Mouse (Mus musculus) kidney, embryonic 14.5 days (tissue): ENCODE measurements around the gene Sirt3. TPM values are rescaled to one million over a fixed set of nuclear protein-coding genes. Genes with fewer than 3 reads are reported as not detected.

Experiments
- polyA plus RNA-seq: library from polyadenylated mRNA; unstranded; fragments of >200 nt; fragmentation: Nextera tagmentation; extraction: Ambion mirVana; gene quantifications from 2 replicates; pipeline ENCODE4 v1.2.1, GENCODE M21; 2014

Gene Sirt3
- polyA plus RNA-seq, 1 experiment from 2014 or later = 26.2 TPM

Other genes with a start within 250 kb of the Sirt3 start
- gene Olfr53, start 235.9 kb downstream of the Sirt3 start, polyA plus RNA-seq = not detected in 2 replicates
- gene Olfr539, start 222.4 kb downstream of the Sirt3 start, polyA plus RNA-seq = not detected in 2 replicates
- not detected in 2 replicates for gene Olfr45, start 200.4 kb downstream of the Sirt3 start, polyA plus RNA-seq
- gene Olfr541, start 185.0 kb downstream of the Sirt3 start, polyA plus RNA-seq = not detected in 2 replicates
- gene Cyp2e1, start 118.6 kb downstream of the Sirt3 start, polyA plus RNA-seq = 0.12 TPM in 1 of 2 replicates, not detected in the other
- 0.28 TPM in 1 of 2 replicates, not detected in the other for gene Syce1, start 94.5 kb downstream of the Sirt3 start, polyA plus RNA-seq
- 1.4 and 2.1 TPM in 2 replicates for gene Zfp941, start 60.1 kb downstream of the Sirt3 start, polyA plus RNA-seq
- 0.85 TPM in 1 of 2 replicates, not detected in the other for gene Urah, start 47.3 kb downstream of the Sirt3 start, polyA plus RNA-seq
- gene Scgb1c1, start 36.8 kb downstream of the Sirt3 start, polyA plus RNA-seq = not detected in 2 replicates
- gene Odf3, start 34.5 kb downstream of the Sirt3 start, polyA plus RNA-seq = not detected in 2 replicates
- not detected in 2 replicates for gene Gm45785, start 26.0 kb downstream of the Sirt3 start, polyA plus RNA-seq
- 40.8 and 49.4 TPM in 2 replicates for gene Ric8a, start 25.4 kb downstream of the Sirt3 start, polyA plus RNA-seq
- 38.6 and 41.7 TPM in 2 replicates for gene Bet1l, start 24.7 kb downstream of the Sirt3 start, polyA plus RNA-seq
- 148 and 226 TPM in 2 replicates for gene Psmd13, start 341 bp downstream of the Sirt3 start, polyA plus RNA-seq
- gene Cox8b, start 18.1 kb upstream of the Sirt3 start, polyA plus RNA-seq = not detected in 2 replicates
- gene Nlrp6, start 38.6 kb upstream of the Sirt3 start, polyA plus RNA-seq = 0.17 and 0.61 TPM in 2 replicates
- gene Pgghg, start 59.1 kb upstream of the Sirt3 start, polyA plus RNA-seq = 15.9 and 20.5 TPM in 2 replicates
- gene Ifitm5, start 68.0 kb upstream of the Sirt3 start, polyA plus RNA-seq = 2.2 and 2.6 TPM in 2 replicates
- not detected in 2 replicates for gene Gm45717, start 73.6 kb upstream of the Sirt3 start, polyA plus RNA-seq
- 1,039 and 1,151 TPM in 2 replicates for gene Ifitm2, start 73.7 kb upstream of the Sirt3 start, polyA plus RNA-seq
- gene Ifitm1, start 84.9 kb upstream of the Sirt3 start, polyA plus RNA-seq = 54.4 and 61.4 TPM in 2 replicates
- gene Ifitm3, start 128.5 kb upstream of the Sirt3 start, polyA plus RNA-seq = 154 and 166 TPM in 2 replicates
- 0.84 and 1.6 TPM in 2 replicates for gene Ifitm6, start 135.6 kb upstream of the Sirt3 start, polyA plus RNA-seq
- gene Gm17387, start 146.8 kb upstream of the Sirt3 start, polyA plus RNA-seq = not detected in 2 replicates
- gene B4galnt4, start 178.8 kb upstream of the Sirt3 start, polyA plus RNA-seq = 13.7 and 14.4 TPM in 2 replicates
- 4.0 and 4.3 TPM in 2 replicates for gene Pkp3, start 195.9 kb upstream of the Sirt3 start, polyA plus RNA-seq
- 9.5 and 11.7 TPM in 2 replicates for gene Sigirr, start 218.3 kb upstream of the Sirt3 start, polyA plus RNA-seq
- gene Ano9, start 235.5 kb upstream of the Sirt3 start, polyA plus RNA-seq = 3.0 and 4.4 TPM in 2 replicates
- 58.4 and 63.1 TPM in 2 replicates for gene Ptdss2, start 240.1 kb upstream of the Sirt3 start, polyA plus RNA-seq